Mouse (Mus musculus) forebrain, embryonic 14.5 days (tissue): Measurements from ENCODE around the gene Sec14l3. TPM values are rescaled to one million over a fixed set of nuclear protein-coding genes. Genes with fewer than 3 reads are reported as not detected.

Source experiments
- polyA plus RNA-seq: library from polyadenylated mRNA; unstranded; fragments of >200 nt; fragmentation: Nextera tagmentation; extraction: Ambion mirVana; gene quantifications from 2 replicates; pipeline ENCODE4 v1.2.1, GENCODE M21; 2014

The Sec14l3 gene
- polyA plus RNA-seq, 1 experiment from 2014 or later: 0.52 TPM

Other genes starting within 250 kb of the Sec14l3 start
- 7.4 and 11.1 TPM in 2 replicates for gene Osbp2, start 200.9 kb upstream of the Sec14l3 start, polyA plus RNA-seq
- 0.16 and 0.36 TPM in 2 replicates for gene 4921536K21Rik, start 169.7 kb upstream of the Sec14l3 start, polyA plus RNA-seq
- gene Dusp18, start 169.6 kb upstream of the Sec14l3 start, polyA plus RNA-seq: 29.3 and 35.8 TPM in 2 replicates
- gene Slc35e4, start 150.2 kb upstream of the Sec14l3 start, polyA plus RNA-seq: 8.0 and 10.6 TPM in 2 replicates
- gene Tcn2, start 132.7 kb upstream of the Sec14l3 start, polyA plus RNA-seq: 19.7 TPM in 2 replicates
- gene Pes1, start 100.9 kb upstream of the Sec14l3 start, polyA plus RNA-seq: 55.2 and 61.5 TPM in 2 replicates
- gene 4930556J24Rik, start 88.1 kb upstream of the Sec14l3 start, polyA plus RNA-seq: not detected in 2 replicates
- gene Gal3st1, start 81.2 kb upstream of the Sec14l3 start, polyA plus RNA-seq: 1.6 and 2.0 TPM in 2 replicates
- gene Sec14l4, start 33.4 kb upstream of the Sec14l3 start, polyA plus RNA-seq: not detected in 2 replicates
- 6.7 and 7.8 TPM in 2 replicates for gene Mtfp1, start 30.6 kb downstream of the Sec14l3 start, polyA plus RNA-seq
- 1.1 and 1.4 TPM in 2 replicates for gene Sec14l2, start 58.6 kb downstream of the Sec14l3 start, polyA plus RNA-seq
- 44.3 and 45.5 TPM in 2 replicates for gene Rnf215, start 70.4 kb downstream of the Sec14l3 start, polyA plus RNA-seq
- gene Ccdc157, start 95.5 kb downstream of the Sec14l3 start, polyA plus RNA-seq: 2.4 and 2.9 TPM in 2 replicates
- 51.5 and 59.3 TPM in 2 replicates for gene Sf3a1, start 95.5 kb downstream of the Sec14l3 start, polyA plus RNA-seq
- 13.3 and 18.3 TPM in 2 replicates for gene Tbc1d10a, start 121.9 kb downstream of the Sec14l3 start, polyA plus RNA-seq
- gene Castor1, start 153.4 kb downstream of the Sec14l3 start, polyA plus RNA-seq: 1.6 and 1.8 TPM in 2 replicates
- 0.14 TPM in 1 of 2 replicates, not detected in the other for gene Osm, start 171.6 kb downstream of the Sec14l3 start, polyA plus RNA-seq
- not detected in 2 replicates for gene Lif, start 192.7 kb downstream of the Sec14l3 start, polyA plus RNA-seq